Mouse (Mus musculus) embryonic facial prominence, embryonic 15.5 days (tissue): Measurements from ENCODE around the gene Tdrkh. TPM values are rescaled to one million over a fixed set of nuclear protein-coding genes. Genes with fewer than 3 reads are reported as not detected.
A peak's percentile ranks its signal among the peaks of the same experiment; 100 is the strongest.

Experiments
- ATAC-seq: fragments of 200-750 bp; cut with Nextera tagmentation; 2 replicates; pipeline ENCODE4 v1.8.0; 2017; ENCODE audit warnings: low read depth, moderate TSS enrichment; ENCODE audit not compliant: insufficient number of reproducible peaks, low FRiP score, low TSS enrichment
- H3K27ac ChIP-seq: fragments of 300-500 bp; sonication (generic); replicated peaks from 2 replicates; pipeline ENCODE4 v1.5.1; 2015; ENCODE audit warnings: mild to moderate bottlenecking, inconsistent platforms
- H3K27me3 ChIP-seq: fragments of 300-500 bp; sonication (generic); 2 replicates; pipeline ENCODE4 v1.6.1; 2015; ENCODE audit warnings: inconsistent platforms
- H3K36me3 ChIP-seq: fragments of 300-500 bp; sonication (generic); 2 replicates; pipeline ENCODE4 v1.6.1; 2015; ENCODE audit warnings: mild to moderate bottlenecking, inconsistent platforms
- H3K4me1 ChIP-seq: fragments of 300-500 bp; sonication (generic); 2 replicates; pipeline ENCODE4 v1.6.1; 2015; ENCODE audit warnings: inconsistent platforms
- H3K4me2 ChIP-seq: fragments of 300-500 bp; sonication (generic); replicated peaks from 2 replicates; pipeline ENCODE4 v1.6.1; 2015; ENCODE audit warnings: mild to moderate bottlenecking, inconsistent platforms
- H3K4me3 ChIP-seq: fragments of 300-500 bp; sonication (generic); replicated peaks from 2 replicates; pipeline ENCODE4 v1.5.1; 2015; ENCODE audit warnings: mild to moderate bottlenecking, inconsistent platforms
- H3K9ac ChIP-seq: fragments of 300-500 bp; sonication (generic); 2 replicates; pipeline ENCODE4 v1.6.1; 2015; ENCODE audit warnings: inconsistent platforms
- H3K9me3 ChIP-seq: fragments of 300-500 bp; sonication (generic); replicated peaks from 2 replicates; pipeline ENCODE4 v1.6.1; 2016; ENCODE audit warnings: inconsistent platforms
- WGBS: fragments of 180-500 bp; shearing (Covaris S2); methylation state at CpG from one replicate; pipeline ENCODE4 v1.1.7; 2015; 5-methylcytosine and 5-hydroxymethylcytosine counted together
- polyA plus RNA-seq: library from polyadenylated mRNA; unstranded; fragments of >200 nt; fragmentation: Nextera tagmentation; extraction: Ambion mirVana; gene quantifications from 2 replicates; pipeline ENCODE4 v1.2.1, GENCODE M21; 2015

Tdrkh gene
- polyA plus RNA-seq, 1 experiment from 2014 or later: 8.3 TPM

- Histone ChIP-seq H3K9me3 (no peaks in the 10 kb centered on the region), H3K27ac (no peak overlapping the region), H3K27me3 (no peaks in the 10 kb centered on the region), H3K4me1 (peaks cover 3% of the 10 kb centered on the region; the same call in 1 of the 2 replicates), H3K36me3 (no peaks in the 10 kb centered on the region), H3K9ac (no peak overlapping the region), H3K4me2 (no peak overlapping the region), H3K4me3 (no peak overlapping the region)
- no peak for ATAC-seq
- WGBS: 76% methylated on average over 2 of the region's 2 CpGs
Observed at GRCm38 (mm10) chr3:94459834-94460233, 46.8 kb downstream of the Tdrkh start.

GRCm38 (mm10) chr3:94463926-94464578 is 51.0 kb downstream of the Tdrkh start:
- Histone ChIP-seq H3K9ac (no peak overlapping the region), H3K4me3 (no peak overlapping the region), H3K36me3 (no peaks in the 10 kb centered on the region), H3K27me3 (no peaks in the 10 kb centered on the region), H3K27ac (no peak overlapping the region), H3K4me2 (no peak overlapping the region), H3K4me1 (no peaks in the 10 kb centered on the region), H3K9me3 (no peaks in the 10 kb centered on the region)
- no peak for ATAC-seq
- 63% methylated on average over 11 of the region's 11 CpGs for WGBS

- H3K9ac ChIP-seq: no peak overlapping the region
- no peaks in the 10 kb centered on the region for H3K36me3 ChIP-seq
- no peak overlapping the region; the same call in 1 of the 2 replicates for H3K27ac ChIP-seq
- no peak for ATAC-seq
- no peaks in the 10 kb centered on the region for H3K9me3 ChIP-seq
- H3K4me3 ChIP-seq: no peak overlapping the region
- no peak overlapping the region for H3K4me2 ChIP-seq
- H3K27me3 ChIP-seq: no peaks in the 10 kb centered on the region
- H3K4me1 ChIP-seq: no peaks in the 10 kb centered on the region
- 53% methylated on average over 13 of the region's 13 CpGs for WGBS
Observed at GRCm38 (mm10) chr3:94465632-94466430, 52.8 kb downstream of the Tdrkh start.

DNA sequence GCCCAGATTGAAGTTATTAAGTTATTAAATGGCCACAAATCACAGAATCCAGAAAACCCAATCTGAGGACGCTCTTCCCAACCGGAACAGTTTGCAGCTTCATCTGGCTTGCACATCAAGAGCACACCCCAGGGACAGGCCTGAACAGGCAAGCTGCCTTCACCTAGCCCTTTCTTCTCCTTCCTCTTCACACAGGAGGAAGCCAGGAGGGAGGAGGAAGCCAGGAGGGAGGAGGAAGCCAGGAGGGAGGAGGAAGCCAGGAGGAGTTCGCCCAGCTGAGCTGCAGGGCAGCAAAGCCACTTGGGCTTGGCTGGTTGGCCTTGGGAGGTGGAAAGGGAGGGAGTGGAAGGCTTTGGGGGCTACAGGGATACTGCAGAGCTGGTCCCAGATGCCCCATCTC is 55.9 kb downstream of the Tdrkh start:
- WGBS: 27% methylated on average over 3 of the region's 3 CpGs

GRCm38 (mm10) chr3:94472447-94473114 is 59.5 kb downstream of the Tdrkh start:
- 9% methylated on average over 28 of the region's 28 CpGs for WGBS
- Histone ChIP-seq H3K4me3 (no peak overlapping the region; the same call in 1 of the 2 replicates), H3K4me1 (peaks cover 8% of the 10 kb centered on the region; the same call in 1 of the 2 replicates), H3K27ac (no peak overlapping the region), H3K4me2 (peak overlapping the region; percentile 38), H3K27me3 (no peaks in the 10 kb centered on the region), H3K9ac (no peak overlapping the region), H3K9me3 (no peaks in the 10 kb centered on the region), H3K36me3 (no peaks in the 10 kb centered on the region)
- ATAC-seq: no peak

More for the DNA sequence above, 55.9 kb downstream of the Tdrkh start:
- Histone ChIP-seq H3K27me3 (no peaks in the 10 kb centered on the region), H3K4me2 (no peak overlapping the region), H3K9me3 (no peaks in the 10 kb centered on the region), H3K9ac (no peak overlapping the region), H3K4me3 (no peak overlapping the region), H3K27ac (no peak overlapping the region), H3K36me3 (no peaks in the 10 kb centered on the region), H3K4me1 (peaks cover 8% of the 10 kb centered on the region; the same call in 1 of the 2 replicates)
- ATAC-seq: no peak

- no peaks in the 10 kb centered on the region for H3K36me3 ChIP-seq
- WGBS: 40% methylated on average over 10 of the region's 10 CpGs
- no peak overlapping the region for H3K27ac ChIP-seq
- ATAC-seq: no peak
- H3K9ac ChIP-seq: no peak overlapping the region
- H3K4me1 ChIP-seq: peaks cover 8% of the 10 kb centered on the region; the same call in 1 of the 2 replicates
- H3K27me3 ChIP-seq: no peaks in the 10 kb centered on the region
- no peak overlapping the region for H3K4me2 ChIP-seq
- H3K4me3 ChIP-seq: no peak overlapping the region
- no peaks in the 10 kb centered on the region for H3K9me3 ChIP-seq
Observed at GRCm38 (mm10) chr3:94473115-94473505, 60.0 kb downstream of the Tdrkh start.

DNA sequence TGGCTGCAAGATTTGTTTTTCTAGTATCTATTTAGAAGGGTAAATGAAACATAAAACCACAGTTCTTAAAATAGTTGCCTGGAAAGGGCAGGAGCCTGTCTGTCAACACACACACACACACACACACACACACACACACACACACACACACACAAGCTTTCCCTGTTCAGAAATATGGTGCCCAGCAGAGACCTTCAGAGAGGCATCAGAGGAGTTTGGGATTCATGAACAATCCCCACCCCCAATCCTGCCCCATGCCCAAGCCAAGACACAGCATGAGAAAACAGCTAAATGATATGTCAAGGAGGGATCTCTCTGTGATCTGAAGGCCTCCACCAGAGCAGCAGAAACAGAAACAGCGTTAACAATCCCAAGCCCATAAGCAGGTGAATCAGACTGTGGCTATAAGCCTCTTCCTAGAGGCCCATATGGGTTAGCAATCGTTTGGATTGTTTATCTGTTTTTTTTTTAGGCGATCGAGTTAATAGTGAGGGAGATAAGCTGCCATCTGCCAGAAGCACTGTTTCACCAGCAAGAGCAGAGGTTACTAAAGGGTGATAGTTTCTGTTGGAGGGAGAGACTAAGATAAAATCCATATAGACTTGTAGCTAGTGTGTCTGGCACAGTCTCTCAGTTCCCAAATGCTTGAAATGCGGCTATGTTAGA is 60.6 kb downstream of the Tdrkh start:
- WGBS: 80% methylated on average over 5 of the region's 5 CpGs
- H3K9me3 ChIP-seq: no peaks in the 10 kb centered on the region
- H3K4me2 ChIP-seq: no peak overlapping the region
- ATAC-seq: no peak
- H3K36me3 ChIP-seq: no peaks in the 10 kb centered on the region
- no peak overlapping the region for H3K9ac ChIP-seq
- peaks cover 8% of the 10 kb centered on the region; the same call in 1 of the 2 replicates for H3K4me1 ChIP-seq
- H3K4me3 ChIP-seq: no peak overlapping the region
- H3K27ac ChIP-seq: no peak overlapping the region
- peaks cover 3% of the 10 kb centered on the region for H3K27me3 ChIP-seq

DNA sequence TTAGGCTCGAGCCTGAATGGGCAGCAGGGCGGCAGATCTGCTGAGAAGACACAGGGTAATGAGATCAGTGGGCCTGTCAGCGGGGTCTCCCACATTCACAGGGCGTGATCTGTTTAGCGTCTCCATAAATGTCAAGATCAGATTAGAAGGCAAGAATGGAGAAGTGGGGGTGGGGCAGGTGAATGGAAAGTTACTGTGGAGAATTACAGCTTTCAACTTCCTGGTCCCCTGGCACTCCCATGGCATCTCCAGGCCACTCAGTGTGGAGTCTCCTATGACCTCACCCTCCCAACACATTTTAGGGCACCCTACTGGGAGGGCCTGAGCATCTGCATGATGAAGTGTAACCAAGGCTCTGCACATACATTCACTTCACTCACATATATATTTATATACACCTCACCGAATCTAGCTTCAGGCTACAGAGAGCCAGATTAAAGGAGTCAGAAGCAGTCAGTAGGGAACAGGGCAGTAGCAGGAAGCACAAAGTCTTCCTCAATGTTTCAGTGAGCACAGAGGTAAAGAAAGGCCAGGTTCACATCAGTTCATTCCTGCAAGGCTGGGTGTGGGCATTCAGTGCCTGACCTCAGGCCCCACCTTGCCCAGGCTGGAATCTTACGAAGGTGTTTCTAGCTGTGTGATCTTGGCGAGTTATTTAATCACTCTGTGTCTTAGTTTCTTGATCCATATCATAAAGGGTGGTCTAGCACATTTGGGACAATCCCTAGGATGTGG is 63.4 kb downstream of the Tdrkh start:
- no peak overlapping the region for H3K9ac ChIP-seq
- H3K9me3 ChIP-seq: no peaks in the 10 kb centered on the region
- WGBS: 67% methylated on average over 8 of the region's 8 CpGs
- H3K27ac ChIP-seq: no peak overlapping the region
- no peak for ATAC-seq
- peaks cover 26% of the 10 kb centered on the region for H3K27me3 ChIP-seq
- H3K4me2 ChIP-seq: no peak overlapping the region
- no peak overlapping the region for H3K4me3 ChIP-seq
- no peaks in the 10 kb centered on the region for H3K36me3 ChIP-seq
- peaks cover 8% of the 10 kb centered on the region; the same call in 1 of the 2 replicates for H3K4me1 ChIP-seq

- Histone ChIP-seq H3K36me3 (no peaks in the 10 kb centered on the region), H3K9ac (no peak overlapping the region), H3K4me3 (no peak overlapping the region), H3K27me3 (peaks cover 26% of the 10 kb centered on the region), H3K27ac (no peak overlapping the region), H3K4me1 (peaks cover 8% of the 10 kb centered on the region; the same call in 1 of the 2 replicates), H3K9me3 (no peaks in the 10 kb centered on the region), H3K4me2 (no peak overlapping the region)
- no peak for ATAC-seq
- WGBS: 61% methylated on average over 4 of the region's 4 CpGs
Observed at GRCm38 (mm10) chr3:94477444-94477843, 64.4 kb downstream of the Tdrkh start.

- 4% methylated on average over 14 of the region's 14 CpGs for WGBS
- 0 out of 2 replicates have a peak, but pooled peaks cover 6% of the 10 kb centered on the region for H3K4me1 ChIP-seq
- peaks cover 26% of the 10 kb centered on the region for H3K27me3 ChIP-seq
- no peak within 1 kb of the TSS for H3K27ac ChIP-seq
- no peak within 1 kb of the TSS for H3K4me2 ChIP-seq
- no peaks in the 10 kb centered on the region for H3K9me3 ChIP-seq
- H3K36me3 ChIP-seq: no peaks in the 10 kb centered on the region
- H3K4me3 ChIP-seq: no peak within 1 kb of the TSS
- no peak within 1 kb of the TSS for H3K9ac ChIP-seq
- no peak; the same call in 1 of the 2 replicates for ATAC-seq
Observed at GRCm38 (mm10) chr3:94477981-94478422, 64.9 kb downstream of the Tdrkh start, which contains the start of gene Celf3. Gene Celf3, plus strand, starts transcription at chr3:94478295.
